In genomic region chr6:108870421-108870820, GRCm38 (mm10) we compare ENCODE assay signal across 21 mouse cellular contexts. TPM values are rescaled to one million over a fixed set of nuclear protein-coding genes. Genes with fewer than 3 reads are reported as not detected.
DNase-seq lines count a peak whose midpoint lies in the region; ATAC-seq and TF ChIP-seq lines count a peak whose summit lies in the region.
"Had no signal": no experiment of that assay in that cellular context is flagged by ENCODE, and none has a peak within 500 bp of the region (broad histone marks: within the 10 kb centered on the region; RNA-seq: fewer than 3 reads in every experiment).

No protein-coding gene starts in this region.

- TF ChIP-seq POLR2A in heart, adult 2 months (IDR thresholded peaks at IDR 0.05; ENCODE audit: insufficient read depth, low read depth, low read length), result no peak

- H3K4me1 ChIP-seq in heart, adult 2 months (ENCODE audit: control insufficient read depth, insufficient read depth, low read length), result no peaks in the 10 kb centered on the region
- H3K4me1 ChIP-seq in heart, embryonic 10.5 days, result no peaks in the 10 kb centered on the region
- no peaks in the 10 kb centered on the region for H3K4me1 ChIP-seq in stomach, embryonic 14.5 days (ENCODE audit: control insufficient read depth, insufficient read depth, low read length)
- no peaks in the 10 kb centered on the region for H3K4me1 ChIP-seq in stomach, postnatal 0 days (replicated peaks; ENCODE audit: control insufficient read depth, insufficient read depth)

- ATAC-seq in stomach, embryonic 14.5 days (ENCODE audit: insufficient number of reproducible peaks, insufficient read depth, low FRiP score, low read depth), result peak; percentile 18; the same call in 1 of the 2 replicates
- no peak for ATAC-seq in stomach, postnatal 0 days (ENCODE audit: low FRiP score, low TSS enrichment)
- ATAC-seq: activated CD4-positive, CD25-positive, alpha-beta regulatory T cell, adult 4 months; CD4-positive, CD25-positive, alpha-beta regulatory T cell, adult 4 months; Patski had no signal

- no peak overlapping the region for H3K4me3 ChIP-seq in heart, adult 2 months
- H3K4me3 ChIP-seq in heart, embryonic 10.5 days, result no peak overlapping the region
- no peak overlapping the region for H3K4me3 ChIP-seq in stomach, embryonic 14.5 days (ENCODE audit: low read depth, low read length)
- H3K4me3 ChIP-seq in stomach, postnatal 0 days (ENCODE audit: low read depth, low read length), result no peak overlapping the region

- H3K4me2 ChIP-seq in stomach, embryonic 14.5 days (replicated peaks; ENCODE audit: low read depth, low read length), result no peak overlapping the region
- H3K4me2 ChIP-seq in stomach, postnatal 0 days (replicated peaks; ENCODE audit: low read depth), result no peak overlapping the region

- H3K36me3 ChIP-seq in heart, adult 2 months (ENCODE audit: control insufficient read depth, insufficient read depth, low read length), result no peaks in the 10 kb centered on the region
- H3K36me3 ChIP-seq in heart, embryonic 10.5 days, result no peaks in the 10 kb centered on the region
- no peaks in the 10 kb centered on the region for H3K36me3 ChIP-seq in stomach, embryonic 14.5 days (ENCODE audit: control insufficient read depth, insufficient read depth, low read length)
- no peaks in the 10 kb centered on the region for H3K36me3 ChIP-seq in stomach, postnatal 0 days (ENCODE audit: control insufficient read depth, insufficient read depth, low read length)
- H3K36me3 ChIP-seq: G1E had no signal

- peak; percentile 69 for DNase-seq in heart, adult 11 months
- no peak for DNase-seq in heart, adult 2 months
- DNase-seq in heart, embryonic 10.5 days (ENCODE audit: low spot score), result peak; percentile 53
- DNase-seq in heart, adult 9 months (ENCODE audit: low spot score in 2 of 2), result no peak
- DNase-seq in stomach, postnatal 0 days (ENCODE audit: low spot score), result no peak
- DNase-seq: adrenal gland, adult 2 months; adrenal gland, adult 8-10 months; adrenal gland, postnatal 10 days; adrenal gland, postnatal 14 days; adrenal gland, postnatal 25 days; adrenal gland, postnatal 36 days; B cell, adult 2 months; cerebellum, adult 11 months; cerebellum, adult 11-12 months; cerebellum, adult 18-20 months had no signal

- no peaks in the 10 kb centered on the region for H3K79me2 ChIP-seq in heart, adult 2 months (replicated peaks; ENCODE audit: control insufficient read depth, insufficient read depth, low read length)

- no peaks in the 10 kb centered on the region for H3K9me3 ChIP-seq in heart, embryonic 10.5 days
- H3K9me3 ChIP-seq in stomach, embryonic 14.5 days (ENCODE audit: control insufficient read depth, low read depth, low read length), result no peaks in the 10 kb centered on the region
- no peaks in the 10 kb centered on the region for H3K9me3 ChIP-seq in stomach, postnatal 0 days (ENCODE audit: control insufficient read depth, low read length)
- H3K9me3 ChIP-seq: G1E had no signal

- H3K9ac ChIP-seq in heart, adult 2 months (ENCODE audit: low read depth, low read length), result no peak overlapping the region
- H3K9ac ChIP-seq in stomach, embryonic 14.5 days (replicated peaks; ENCODE audit: low read depth, low read length), result no peak overlapping the region
- no peak overlapping the region for H3K9ac ChIP-seq in stomach, postnatal 0 days (ENCODE audit: low read length)

- H3K27ac ChIP-seq in heart, adult 2 months, result no peak overlapping the region
- no peak overlapping the region for H3K27ac ChIP-seq in heart, embryonic 10.5 days
- no peak overlapping the region for H3K27ac ChIP-seq in stomach, embryonic 14.5 days (ENCODE audit: low read length)
- H3K27ac ChIP-seq in stomach, postnatal 0 days (replicated peaks), result no peak overlapping the region

- WGBS in heart, adult 2 months, result 86% methylated on average over 2 of the region's 2 CpGs
- whole genome bisulfite sequencing in heart, embryonic 10.5 days, result 88% methylated on average over 2 of the region's 2 CpGs
- WGBS in stomach, embryonic 14.5 days, result 81% methylated on average over 2 of the region's 2 CpGs
- WGBS in stomach, postnatal 0 days, result 55% methylated on average over 2 of the region's 2 CpGs

- no peak for TF ChIP-seq EP300 in heart, adult 2 months (IDR thresholded peaks at IDR 0.05; ENCODE audit: insufficient read depth, low read depth, low read length)
- TF ChIP-seq EP300 in stomach, postnatal 0 days (optimal IDR thresholded peaks at IDR 0.05), result no peak

- intact Hi-C loops in heart, adult 2 months (cut with DNase I), result loop anchor here (10.0 kb wide), 1 partner anchor 94 kb away; no protein-coding TSS in a partner anchor

- no peak for TF ChIP-seq CTCF in heart, adult 2 months (IDR thresholded peaks at IDR 0.05)
- no peak for TF ChIP-seq CTCF in stomach, postnatal 0 days (IDR thresholded peaks at IDR 0.05; ENCODE audit: low read depth)

- H3K27me3 ChIP-seq in heart, adult 2 months (ENCODE audit: control insufficient read depth, insufficient read depth, low read length), result no peaks in the 10 kb centered on the region
- H3K27me3 ChIP-seq in heart, embryonic 10.5 days (ENCODE audit: insufficient read depth, poor library complexity, severe bottlenecking), result no peaks in the 10 kb centered on the region
- H3K27me3 ChIP-seq in stomach, embryonic 14.5 days (ENCODE audit: control insufficient read depth, insufficient read depth, low read length), result no peaks in the 10 kb centered on the region
- no peaks in the 10 kb centered on the region for H3K27me3 ChIP-seq in stomach, postnatal 0 days (ENCODE audit: control insufficient read depth, insufficient read depth, low read length)
- H3K27me3 ChIP-seq: CH12.LX, Patski had no signal

RNA-seq across cellular contexts. Expression of gene Edem1, which starts 42.0 kb away (rescaled TPM):
- 10 to 100 TPM; 10.1 to 13.8 TPM for total RNA-seq in heart, adult 2 months (2021)
- 6.0 and 7.4 TPM in 2 replicates for polyA plus RNA-seq in heart, adult 2 months (2012; rRNA removed)
- polyA plus RNA-seq in heart, embryonic 10.5 days (2016; fragmentation: Nextera tagmentation; extraction: Ambion mirVana), result 16.1 and 21.9 TPM in 2 replicates
- 29.0 and 38.6 TPM in 2 replicates for polyA plus RNA-seq in stomach, embryonic 14.5 days (2014; fragmentation: Nextera tagmentation; extraction: Ambion mirVana)
- 34.8 and 35.8 TPM in 2 replicates for polyA plus RNA-seq in stomach, postnatal 0 days (2015; fragmentation: Nextera tagmentation; extraction: Ambion mirVana)

Comparison
In these comparisons a context has a peak if more than half of its experiments do, and no peak if none do; other contexts are left out.
1. DNase-seq: peak in heart, adult 11 months (single experiment) and heart, embryonic 10.5 days (single experiment); none in heart, adult 2 months (0 of 2), heart, adult 9 months (0 of 2) and stomach, postnatal 0 days (single experiment).